Mouse (Mus musculus) cerebellum, adult 8-10 months (tissue): Measurements from ENCODE around the gene Tango2.

Experiments used
- DNase-seq: peaks from one replicate; pipeline ENCODE4 v3.0.0; 2022

Gene Tango2

DNA sequence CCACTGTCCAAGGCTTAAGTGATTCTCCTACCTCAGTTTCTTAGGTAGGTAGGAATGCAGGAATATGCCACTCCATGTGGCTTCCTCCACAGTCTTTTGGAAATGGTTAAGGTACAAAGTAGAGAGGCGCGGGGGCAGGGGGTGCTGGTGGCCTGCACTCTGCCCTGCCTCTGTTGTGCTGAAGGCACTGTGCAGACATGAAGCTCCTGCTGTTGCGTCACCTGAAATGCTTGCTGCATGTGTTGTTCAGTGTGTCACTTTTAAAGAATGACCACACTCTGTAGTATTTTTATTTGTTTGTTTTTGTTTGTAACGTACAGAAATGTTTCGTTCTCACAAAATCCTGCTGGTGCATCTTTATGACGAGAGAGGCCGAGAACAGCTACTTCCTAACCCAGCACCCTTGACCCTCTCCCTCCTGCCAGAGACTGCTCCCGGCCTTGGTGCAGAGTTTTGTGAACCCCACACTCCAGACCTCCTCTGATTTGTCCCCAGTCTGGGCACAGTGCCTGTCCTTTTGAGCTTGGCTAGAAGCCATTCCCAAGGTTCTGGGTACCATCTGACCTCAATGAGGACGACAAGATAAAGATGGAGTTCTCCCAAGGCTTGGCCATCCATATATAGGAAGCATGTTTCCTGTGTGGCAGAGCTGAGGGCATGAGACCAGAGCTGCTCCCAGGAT lies 35.3 kb upstream of the Tango2 start:
- peak; percentile 56 for DNase-seq

DNA sequence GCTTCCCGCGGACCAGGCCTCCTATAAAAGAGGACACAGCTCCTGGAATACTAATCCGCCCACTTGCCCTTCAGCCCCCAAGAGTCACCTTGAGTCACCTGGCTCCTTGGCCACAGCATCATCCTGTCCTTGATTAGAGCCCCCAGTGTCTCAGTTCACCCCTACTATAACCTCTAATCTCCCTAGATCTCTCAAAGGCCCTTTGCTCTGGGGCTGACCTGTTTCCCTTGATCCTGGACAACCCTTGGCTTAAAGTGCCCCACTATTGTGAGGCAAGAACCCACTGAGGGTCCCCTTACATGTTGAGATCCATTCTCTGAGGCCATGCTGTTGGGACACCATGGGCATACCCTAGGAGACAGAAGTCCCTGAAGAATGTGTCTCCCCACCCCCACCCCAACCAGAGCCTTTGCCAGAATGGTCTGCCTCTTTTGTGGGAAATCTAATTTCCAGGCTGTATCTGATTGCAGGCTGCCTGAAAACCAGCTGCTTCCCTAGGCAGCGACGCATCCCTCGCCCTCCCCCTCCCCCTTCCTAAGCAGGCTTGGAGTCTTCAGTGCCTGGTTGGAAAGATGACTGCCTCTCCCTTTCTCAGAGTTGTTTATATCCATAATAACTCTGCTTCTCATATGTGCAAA lies 33.8 kb upstream of the Tango2 start:
- DNase-seq, result peak; percentile 10

DNA sequence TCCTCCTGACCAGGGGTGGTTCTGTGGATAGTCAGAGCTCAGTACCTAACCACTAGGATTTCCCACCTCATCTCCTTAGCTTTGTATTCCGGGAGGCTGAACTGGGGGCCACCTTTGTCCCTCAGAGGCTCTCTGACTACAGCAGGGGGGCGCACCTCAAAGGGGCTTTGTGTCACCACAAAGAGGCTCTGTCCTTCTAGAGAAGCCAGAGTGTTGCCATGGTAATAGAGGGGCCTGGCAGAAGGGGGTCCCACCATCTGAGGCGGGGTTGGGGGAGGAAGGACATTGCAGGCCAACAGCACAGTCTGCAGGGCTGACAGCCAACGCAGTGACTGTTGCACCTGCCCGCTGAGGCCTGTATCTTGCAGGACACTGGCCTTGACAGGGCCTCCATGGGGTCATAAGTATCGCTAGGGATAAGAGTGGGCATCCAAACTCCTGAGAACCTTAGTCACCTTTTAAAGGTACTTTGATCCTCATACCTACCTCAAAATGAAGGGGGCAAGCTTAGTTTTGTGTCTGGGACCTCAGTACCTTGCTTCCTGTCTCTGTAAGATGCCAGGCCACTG lies 32.7 kb upstream of the Tango2 start:
- DNase-seq, result no peak

DNA sequence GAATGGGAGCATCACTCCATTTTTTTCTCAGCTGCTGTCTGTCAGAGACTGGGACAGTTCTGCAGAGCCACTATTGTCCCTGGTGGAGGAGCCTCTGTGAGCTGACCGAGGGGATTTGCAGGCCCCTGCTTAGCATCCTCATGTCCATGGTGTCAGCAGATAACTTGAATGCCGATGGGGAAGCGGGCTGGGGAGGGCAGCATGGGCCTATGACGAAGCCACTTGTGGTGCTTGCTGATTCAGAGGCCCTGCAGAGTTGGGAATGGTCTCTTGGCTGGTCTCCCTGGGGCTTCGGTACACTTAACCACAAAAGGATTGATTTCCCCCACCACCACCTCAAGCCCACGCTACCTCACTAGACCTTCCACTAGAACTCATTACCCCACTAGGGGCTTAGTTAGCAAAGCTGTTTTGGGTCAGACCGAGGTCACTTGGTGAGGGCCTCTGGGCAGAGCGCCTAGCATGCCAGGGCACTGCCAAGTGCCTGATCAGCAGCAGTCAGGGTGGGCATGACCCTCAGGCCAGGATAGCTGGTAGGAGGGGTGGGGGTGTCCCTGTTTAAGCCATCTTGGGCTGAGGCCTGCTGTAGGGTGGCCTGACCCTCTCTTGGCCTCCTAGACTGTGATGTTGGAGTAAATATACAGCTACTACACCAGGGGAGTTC lies 31.6 kb upstream of the Tango2 start:
- DNase-seq, result peak; percentile 13

DNA sequence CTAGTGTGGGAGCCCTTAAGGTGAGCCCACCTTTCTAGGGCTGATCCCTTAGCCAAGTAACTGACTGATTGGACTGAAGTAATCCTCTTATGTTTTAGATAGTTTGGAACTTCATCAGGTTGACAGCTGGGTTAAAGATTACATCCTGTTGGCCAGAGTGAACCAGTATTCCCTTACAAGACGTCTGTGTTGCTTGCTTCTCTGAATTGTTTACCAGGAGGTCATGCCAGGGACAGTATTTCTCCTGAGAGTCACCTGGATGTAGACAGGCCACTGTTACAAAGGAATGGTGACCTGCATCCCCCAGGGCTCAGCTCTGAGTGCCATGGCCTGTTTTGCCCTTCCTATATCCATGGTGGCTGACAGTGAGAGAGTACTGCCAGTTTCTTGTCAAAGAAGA lies 30.6 kb upstream of the Tango2 start:
- DNase-seq, result no peak

DNA sequence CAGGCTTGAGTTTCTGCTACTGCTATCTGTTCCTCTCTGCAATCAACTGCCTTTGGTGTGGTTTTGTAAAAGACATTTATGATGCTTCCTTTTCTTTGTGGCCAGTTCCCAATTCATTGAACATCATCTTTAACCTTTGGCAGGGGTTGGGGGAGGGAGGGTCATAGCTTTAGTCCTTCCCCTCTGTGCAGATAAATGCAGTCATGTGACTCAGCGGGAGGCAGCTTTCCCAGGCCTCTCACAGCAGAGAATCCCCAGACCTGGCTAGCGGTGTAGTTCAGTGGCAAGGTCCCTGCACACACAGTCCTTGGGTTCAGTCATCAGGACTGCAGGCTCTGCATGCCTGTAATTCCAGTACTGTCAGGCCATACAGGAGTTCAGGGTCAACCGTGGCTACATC lies 29.3 kb upstream of the Tango2 start:
- no peak for DNase-seq

DNA sequence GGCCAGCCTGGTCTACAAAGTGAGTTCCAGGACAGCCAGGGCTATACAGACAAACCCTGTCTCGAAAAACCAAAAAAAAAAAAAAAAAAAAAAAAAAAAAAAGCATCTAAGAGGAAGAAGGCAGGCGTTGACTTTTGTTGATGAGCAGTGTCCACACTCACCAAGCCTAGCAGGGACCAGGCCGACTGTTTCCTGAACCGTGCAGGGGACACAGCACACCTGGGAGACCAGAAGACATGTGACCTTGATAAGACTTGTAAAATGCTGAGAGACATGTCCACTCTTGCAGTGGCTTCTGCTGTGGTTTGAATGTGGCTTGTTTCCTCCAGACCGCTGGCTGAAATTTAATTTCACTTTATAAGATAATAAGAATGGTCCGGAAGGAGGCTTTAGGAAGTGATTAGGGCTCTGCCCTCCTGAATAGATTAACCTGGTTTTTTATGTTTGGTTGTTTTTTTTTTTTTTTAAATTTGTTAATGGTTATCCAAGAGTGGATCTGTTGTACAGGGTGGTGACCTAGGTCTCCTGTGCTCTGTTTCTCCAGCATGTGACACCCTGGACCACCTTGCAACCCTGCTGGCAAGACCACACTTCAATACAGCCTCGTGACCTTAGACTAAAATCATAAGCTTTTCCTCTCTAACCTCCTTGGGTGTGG lies 28.5 kb upstream of the Tango2 start:
- no peak for DNase-seq

DNA sequence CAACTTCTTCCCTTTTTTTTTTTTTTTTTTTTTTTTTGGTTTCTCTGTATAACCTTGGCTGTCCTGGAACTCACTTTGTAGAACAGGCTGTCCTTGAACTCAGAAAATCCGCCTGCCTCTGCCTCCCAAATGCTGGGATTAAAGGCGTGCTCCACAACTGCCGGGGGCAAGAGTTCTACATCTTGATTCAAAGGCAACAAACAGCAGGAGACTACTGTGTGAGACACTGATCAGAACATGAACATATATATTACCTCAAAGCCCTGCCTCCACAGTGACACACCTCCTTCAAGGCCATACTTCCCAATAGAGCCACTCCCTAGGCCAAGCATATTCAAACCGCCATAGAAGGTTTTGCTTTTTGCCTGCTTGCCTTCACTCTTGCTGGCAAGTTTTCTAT lies 25.7 kb upstream of the Tango2 start:
- no peak for DNase-seq

DNA sequence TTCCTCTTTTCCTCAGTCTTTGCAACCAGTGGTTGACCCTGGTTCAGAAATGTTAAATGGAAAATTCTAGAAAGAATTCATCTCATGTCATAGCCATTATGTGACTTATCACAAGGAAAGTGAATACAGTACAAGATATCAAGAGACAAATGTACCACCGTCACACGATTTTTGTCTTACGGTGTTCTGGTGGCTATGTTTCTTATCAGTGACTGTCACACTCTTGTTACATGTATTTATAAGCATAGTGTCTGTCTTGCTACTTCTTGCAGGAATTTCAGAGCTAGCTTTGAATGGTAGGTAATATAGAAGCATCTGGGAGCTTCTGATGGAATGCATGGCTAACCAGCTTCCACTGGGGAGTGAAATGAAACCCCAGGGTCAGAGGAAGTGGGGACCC lies 22.3 kb upstream of the Tango2 start:
- DNase-seq, result no peak

DNA sequence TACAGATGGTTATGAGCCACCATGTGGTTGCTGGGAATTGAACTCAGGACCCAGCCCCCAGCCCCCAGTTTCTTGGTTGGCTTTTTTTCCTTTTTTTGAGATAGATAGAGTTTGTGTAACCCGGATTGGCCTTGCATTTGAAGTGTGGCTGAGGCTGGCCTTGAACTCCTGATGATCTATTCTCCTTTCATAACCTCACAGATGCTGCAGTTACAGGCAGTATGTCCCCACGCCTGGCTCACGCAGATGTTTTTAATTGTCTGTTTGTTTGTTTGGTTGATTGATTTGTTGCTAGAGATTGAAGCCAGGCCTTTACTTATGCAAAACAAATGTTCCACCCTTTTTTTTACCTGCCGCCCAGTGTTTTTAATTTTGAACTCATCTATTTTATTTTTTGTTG lies 18.9 kb upstream of the Tango2 start:
- DNase-seq, result no peak

DNA sequence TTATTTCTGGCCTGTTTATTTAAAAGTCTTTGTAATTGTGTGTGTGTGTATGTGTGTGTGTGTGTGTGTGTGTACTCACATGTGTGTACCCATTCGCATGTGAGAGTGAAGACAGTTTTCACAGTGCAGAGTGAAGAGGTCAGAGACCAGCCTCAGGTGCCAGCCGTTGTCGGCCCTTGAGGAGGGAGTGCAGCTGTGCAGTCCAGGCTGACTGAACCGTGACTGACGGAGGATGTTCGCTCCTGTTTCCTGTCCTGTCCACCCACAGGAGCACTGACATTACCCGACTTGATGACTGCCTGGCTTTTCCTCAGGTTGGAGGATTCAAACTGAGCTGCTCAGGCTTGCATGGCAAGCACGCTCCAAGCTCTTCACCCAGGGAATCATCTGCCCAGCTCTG lies 15.0 kb upstream of the Tango2 start:
- no peak for DNase-seq

DNA sequence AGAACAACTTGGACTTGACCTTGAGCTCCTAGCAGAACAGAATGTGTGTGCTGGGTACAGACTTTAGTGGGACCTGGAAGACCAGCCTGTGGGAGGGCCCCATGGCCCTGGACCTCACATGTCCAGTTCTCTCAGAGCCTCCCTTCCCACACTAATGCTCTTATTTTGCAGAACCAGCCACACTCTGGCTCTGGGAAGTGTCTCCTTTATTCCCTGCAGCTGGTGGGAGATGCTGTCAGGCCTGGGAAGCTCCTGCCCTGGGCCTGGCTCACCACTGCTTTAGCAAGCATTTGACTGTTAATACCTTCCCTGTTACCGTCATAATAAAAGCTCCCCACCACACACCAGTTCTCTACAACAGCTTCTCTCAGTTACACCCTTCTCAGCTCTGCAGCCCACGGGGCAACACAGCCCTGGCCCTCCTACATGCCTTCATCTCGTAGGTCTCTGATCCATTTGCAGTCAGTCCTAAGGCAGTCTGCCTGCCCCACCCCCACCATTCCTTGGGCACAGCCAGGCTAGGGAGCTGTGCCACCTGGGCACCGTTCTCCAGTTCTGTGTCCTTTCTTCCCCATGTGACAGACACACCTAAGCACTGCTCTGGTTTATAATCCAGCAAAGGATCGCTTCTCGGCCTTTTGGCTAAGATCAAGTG lies 12.4 kb upstream of the Tango2 start:
- peak; percentile 64 for DNase-seq

DNA sequence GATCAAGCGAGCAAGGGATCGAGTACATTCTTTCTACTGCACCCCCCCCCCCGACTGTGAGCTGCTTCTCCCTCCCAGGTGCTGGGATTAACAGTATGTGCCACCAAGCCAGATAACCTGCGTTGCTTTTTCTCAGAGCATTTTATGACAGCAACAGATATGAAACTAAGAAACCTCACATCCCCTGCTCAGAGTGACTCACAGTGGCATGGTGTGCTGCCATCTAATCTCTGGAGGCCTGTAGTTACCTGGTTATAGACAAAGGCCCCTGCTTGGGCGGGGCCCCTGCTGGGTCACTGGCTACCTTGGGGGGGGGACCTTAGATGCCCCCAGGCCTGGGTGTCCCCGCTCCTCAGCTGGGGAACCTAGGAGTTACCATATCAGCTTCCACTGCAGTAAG lies 10.1 kb upstream of the Tango2 start:
- DNase-seq, result no peak

DNA sequence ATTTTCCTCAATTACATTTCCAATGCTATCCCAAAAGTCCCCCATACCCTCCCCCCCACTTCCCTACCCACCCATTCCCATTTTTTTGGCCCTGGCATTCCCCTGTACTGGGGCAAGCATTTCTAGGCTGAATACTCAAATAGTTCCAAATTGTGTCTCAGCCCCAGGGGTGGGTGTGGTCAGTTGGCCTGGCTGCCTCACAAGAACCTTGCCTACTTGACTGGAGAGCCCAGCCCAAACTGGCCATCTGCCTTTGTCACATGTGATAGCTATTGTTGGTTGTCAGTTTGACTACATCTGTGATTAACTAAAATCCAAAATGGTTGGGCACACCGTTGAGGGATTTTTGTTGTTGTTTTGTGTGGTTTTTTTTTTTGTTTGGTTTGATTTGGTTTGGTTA lies 9.1 kb upstream of the Tango2 start:
- DNase-seq, result no peak

DNA sequence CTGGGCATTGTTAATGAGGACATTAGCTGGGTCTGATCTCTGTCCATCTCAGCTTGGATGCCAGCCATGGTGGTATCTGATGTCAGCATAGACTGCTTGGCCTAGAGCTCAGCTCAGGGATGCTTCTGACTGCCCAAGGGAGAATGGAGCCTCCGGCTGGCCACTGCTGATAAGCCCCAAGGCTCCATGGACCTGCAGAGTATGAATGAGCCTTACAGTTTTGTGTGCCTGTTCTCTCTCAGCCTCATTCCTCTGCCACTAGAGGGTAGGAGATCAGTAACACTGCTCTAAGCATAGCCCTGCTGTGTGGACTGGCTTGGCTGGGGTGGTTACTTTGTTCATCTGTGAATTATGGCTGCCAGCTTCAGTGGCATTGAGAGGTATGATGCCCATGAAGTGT lies 5.2 kb upstream of the Tango2 start:
- DNase-seq, result no peak

DNA sequence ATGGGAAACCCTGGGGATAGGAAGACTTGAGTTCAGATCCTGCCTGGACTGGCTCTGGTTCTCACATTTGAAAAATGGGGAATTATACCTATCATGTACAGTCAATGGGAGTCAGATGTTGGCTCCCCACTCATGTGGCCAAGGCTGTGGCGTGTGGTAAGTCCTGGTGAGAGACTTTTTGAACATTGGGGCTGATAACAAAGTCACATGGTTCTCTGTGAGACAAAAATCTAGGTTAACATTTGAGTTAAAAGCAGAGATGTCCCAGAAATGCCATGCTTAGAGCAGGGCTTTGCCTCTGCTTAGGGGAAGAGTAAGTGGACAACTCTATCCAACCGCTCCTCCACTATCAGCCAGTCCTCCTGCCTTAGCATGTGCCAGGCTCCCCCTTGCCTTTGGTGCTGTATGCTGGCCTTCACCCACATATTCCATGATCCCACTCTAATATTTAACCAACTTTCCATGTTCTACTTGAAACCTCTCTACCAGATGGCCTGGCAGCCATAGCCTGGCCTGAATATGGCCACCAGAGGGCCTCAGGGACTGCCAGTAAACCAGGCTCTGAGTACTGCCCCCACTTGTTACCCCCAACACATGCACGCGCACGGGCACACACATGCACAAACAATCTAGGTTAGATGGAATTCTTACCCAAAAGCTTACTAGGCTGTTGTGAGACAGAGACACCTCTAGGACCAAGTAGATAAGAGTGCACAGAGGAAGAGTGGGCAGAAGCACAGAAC lies 3.6 kb upstream of the Tango2 start:
- DNase-seq, result peak; percentile 66

DNA sequence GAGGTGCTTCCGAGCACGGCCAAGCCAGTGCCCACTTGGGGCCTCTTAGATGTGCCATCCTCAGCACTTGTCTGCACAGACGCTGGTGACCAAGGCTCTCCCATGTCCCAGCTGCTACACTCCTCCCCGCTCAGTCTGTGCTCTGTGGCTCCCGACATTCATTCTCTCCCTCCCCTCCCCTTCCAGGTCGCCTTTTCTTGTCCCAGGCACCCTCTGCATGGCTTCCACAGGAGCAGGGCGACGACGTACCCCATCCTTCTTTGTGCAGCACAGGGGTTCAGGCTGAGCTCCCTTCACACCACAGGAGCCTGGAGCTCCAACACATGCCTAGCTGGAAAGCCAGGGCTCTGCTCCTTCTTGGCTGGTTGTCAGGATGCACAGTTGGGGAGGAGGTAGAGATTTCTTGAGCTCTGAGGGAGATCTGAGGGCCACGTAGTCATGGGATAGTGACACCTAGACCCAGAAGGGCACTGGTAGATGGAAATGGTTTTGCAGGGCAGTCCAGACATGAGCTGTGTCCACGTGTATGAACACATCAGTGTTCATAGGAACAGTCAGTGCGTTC lies 1.9 kb upstream of the Tango2 start:
- DNase-seq, result no peak

DNA sequence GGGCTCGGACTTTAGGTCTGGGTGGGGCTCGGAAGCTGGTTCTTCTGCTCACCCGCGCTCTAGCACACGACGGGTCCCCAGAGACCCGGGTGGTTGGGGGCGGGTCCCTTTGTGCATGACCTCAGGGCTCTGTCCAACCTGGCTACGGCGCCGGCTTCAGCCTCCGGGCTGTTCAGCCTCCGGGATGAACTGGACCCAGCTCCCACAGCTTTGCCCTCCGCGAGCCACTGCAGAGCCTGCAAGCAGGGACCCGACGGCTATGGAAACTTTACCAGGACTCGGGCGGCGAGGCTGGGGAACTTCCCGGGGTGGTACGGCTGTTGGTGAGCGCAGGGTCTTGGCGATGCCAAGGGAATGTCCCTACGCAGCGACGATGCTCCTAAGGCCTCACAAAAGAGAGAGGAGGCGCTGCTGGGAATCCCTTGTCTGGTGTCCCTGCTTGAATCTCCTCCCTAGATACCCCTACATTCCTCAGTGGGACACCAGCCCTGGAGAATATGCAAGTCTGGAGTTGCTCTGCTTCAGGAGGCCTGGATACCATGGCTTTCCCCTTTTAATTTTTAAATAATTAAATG lies 785 bp upstream of the Tango2 start:
- no peak for DNase-seq

DNA sequence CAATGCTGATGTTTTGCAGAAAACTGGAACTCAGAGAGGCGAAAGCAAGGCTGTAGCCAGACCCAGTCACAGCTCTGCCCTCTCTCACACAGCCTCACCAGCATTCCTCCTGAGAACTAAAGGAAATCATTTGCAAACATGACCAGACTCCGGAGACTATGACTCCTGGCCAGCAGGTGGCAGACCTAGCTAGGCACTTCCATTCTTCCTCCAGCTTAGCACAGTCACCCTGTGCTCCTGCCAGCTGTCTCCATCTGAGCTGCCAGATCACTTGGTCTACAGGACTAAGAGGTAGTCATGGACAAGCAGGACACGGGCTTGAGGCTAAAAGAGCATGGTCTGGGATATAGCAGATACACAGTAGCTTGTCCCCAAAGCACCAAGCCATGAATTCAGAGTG lies 2.7 kb downstream of the Tango2 start:
- DNase-seq, result peak; percentile 89

DNA sequence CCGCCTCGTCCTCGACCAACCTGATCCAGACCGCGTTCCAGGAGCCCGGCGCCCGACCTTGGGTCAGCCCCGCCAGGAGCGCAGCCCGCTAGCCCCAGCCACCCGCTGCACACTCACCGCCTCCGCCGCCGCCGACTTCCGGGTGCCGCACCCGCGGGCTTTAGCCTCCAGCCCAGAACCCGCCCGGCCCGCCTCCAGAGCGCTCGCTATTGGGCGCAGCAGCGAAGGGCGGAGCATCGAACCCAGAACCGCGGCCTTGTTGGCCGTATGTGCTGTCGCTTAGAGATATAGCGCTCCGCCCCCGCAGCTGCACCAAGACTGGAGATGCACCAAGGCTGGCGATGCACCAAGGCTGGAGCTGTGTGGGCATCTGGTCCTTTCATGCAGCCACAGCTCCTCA lies 4.1 kb downstream of the Tango2 start:
- peak; percentile 95 for DNase-seq
